Mouse (Mus musculus) bone marrow, adult 2 months (tissue): ENCODE results near the gene Emcn. TPM values are rescaled to one million over a fixed set of nuclear protein-coding genes. Genes with fewer than 3 reads are reported as not detected.

ENCODE experiments used
- H3K27ac ChIP-seq: fragments of 200-500 bp; 2 replicates; pipeline ENCODE4 v1.5.1; 2012; ENCODE audit warnings: low read depth, mild to moderate bottlenecking, control low read depth, inconsistent platforms, low read length; ENCODE audit not compliant: control insufficient read depth, poor library complexity, insufficient read depth
- H3K4me1 ChIP-seq: fragments of 200-500 bp; 2 replicates; pipeline ENCODE4 v1.6.1; 2011; ENCODE audit warnings: low read length; ENCODE audit not compliant: control insufficient read depth, insufficient read depth
- H3K4me3 ChIP-seq: fragments of 200-500 bp; replicated peaks from 2 replicates; pipeline ENCODE3; 2011; ENCODE audit warnings: mild to moderate bottlenecking, low read depth, low read length, control low read depth; ENCODE audit not compliant: control insufficient read depth
- CTCF ChIP-seq: fragments of 200-500 bp; IDR thresholded peaks from 2 replicates; pipeline ENCODE4 v1.5.1; 2011; ENCODE audit warnings: low read length, control low read depth; ENCODE audit not compliant: control insufficient read depth, insufficient read depth
- POLR2A ChIP-seq: fragments of 200-500 bp; IDR thresholded peaks from 2 replicates; pipeline ENCODE4 v1.6.1; 2011; ENCODE audit warnings: low read depth, mild to moderate bottlenecking, control low read depth, low read length, borderline replicate concordance; ENCODE audit not compliant: control insufficient read depth
- WGBS: fragments of 180-500 bp; shearing (Covaris S2); methylation state at CpG from one replicate; pipeline ENCODE4 v1.1.7; 2018; 5-methylcytosine and 5-hydroxymethylcytosine counted together
- polyA plus RNA-seq: library from polyadenylated mRNA; stranded (reverse); fragments of >200 nt; gene quantifications from 2 replicates; pipeline ENCODE4 v1.2.4, GENCODE M21; 2011; ENCODE audit warnings: low replicate concordance; ENCODE audit not compliant: missing spikeins, insufficient read depth, insufficient read length

Gene Emcn
- polyA plus RNA-seq, 1 experiment, result 1.5 TPM

DNA sequence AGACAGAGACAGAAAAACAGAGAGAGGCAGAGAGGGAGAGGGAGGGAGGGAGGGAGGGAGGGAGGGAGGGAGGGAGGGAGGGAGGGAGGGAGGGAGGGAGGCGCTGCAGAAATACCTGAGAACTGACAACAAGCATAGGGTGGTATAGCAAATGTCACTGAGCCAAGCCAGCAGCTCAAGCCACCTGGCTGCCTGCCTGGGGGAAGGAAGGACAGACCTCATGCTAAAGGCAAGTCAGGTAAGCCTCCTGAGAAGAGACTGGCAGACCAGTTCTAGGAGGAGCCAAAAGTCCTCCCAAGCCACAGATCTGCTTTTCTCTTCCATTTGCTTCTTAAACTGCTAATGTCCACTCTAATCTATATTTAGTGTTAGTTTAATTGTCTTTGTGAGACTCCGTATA, 22.5 kb upstream of the Emcn start:
- no peak overlapping the region for H3K27ac ChIP-seq
- no peaks in the 10 kb centered on the region for H3K4me1 ChIP-seq
- TF ChIP-seq CTCF, result no peak
- TF ChIP-seq POLR2A, result no peak
- 86% methylated on average over 1 of the region's 2 CpGs for WGBS
- H3K4me3 ChIP-seq, result no peak overlapping the region

GRCm38 (mm10) chr3:137319950-137320349, 20.9 kb upstream of the Emcn start:
- WGBS, result 43% methylated on average over 1 of the region's 1 CpGs
- Histone ChIP-seq H3K4me1 (no peaks in the 10 kb centered on the region), H3K4me3 (no peak overlapping the region), H3K27ac (no peak overlapping the region)
- TF ChIP-seq CTCF (no peak), POLR2A (no peak)

DNA sequence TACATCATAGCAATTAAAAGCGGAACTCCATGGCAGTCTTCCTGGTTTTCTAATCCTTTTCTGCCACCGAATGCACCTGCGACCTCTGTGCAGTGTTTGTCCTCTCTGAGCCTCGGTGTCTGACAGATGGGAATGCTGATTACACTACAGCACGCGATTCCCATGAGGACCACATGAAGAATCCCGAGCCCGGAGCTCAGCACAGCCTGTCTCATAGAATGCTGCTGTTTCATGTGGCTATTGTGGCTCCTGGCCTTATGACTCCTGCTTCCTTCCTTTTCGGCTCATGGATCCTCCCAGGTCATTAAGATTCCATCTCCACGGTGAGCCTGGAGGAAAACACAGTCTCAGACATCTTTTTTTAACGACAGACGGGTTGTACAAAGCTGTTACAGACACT, 18.6 kb upstream of the Emcn start:
- no peak overlapping the region for H3K4me3 ChIP-seq
- no peak overlapping the region for H3K27ac ChIP-seq
- no peaks in the 10 kb centered on the region for H3K4me1 ChIP-seq
- WGBS, result 62% methylated on average over 12 of the region's 12 CpGs
- TF ChIP-seq CTCF (no peak), POLR2A (no peak)

- H3K27ac ChIP-seq, result no peak overlapping the region
- H3K4me3 ChIP-seq, result no peak overlapping the region
- TF ChIP-seq CTCF (no peak), POLR2A (no peak)
- no peaks in the 10 kb centered on the region for H3K4me1 ChIP-seq
- WGBS, result 77% methylated on average over 9 of the region's 9 CpGs
Observed at GRCm38 (mm10) chr3:137329898-137330297, 11.0 kb upstream of the Emcn start.

DNA sequence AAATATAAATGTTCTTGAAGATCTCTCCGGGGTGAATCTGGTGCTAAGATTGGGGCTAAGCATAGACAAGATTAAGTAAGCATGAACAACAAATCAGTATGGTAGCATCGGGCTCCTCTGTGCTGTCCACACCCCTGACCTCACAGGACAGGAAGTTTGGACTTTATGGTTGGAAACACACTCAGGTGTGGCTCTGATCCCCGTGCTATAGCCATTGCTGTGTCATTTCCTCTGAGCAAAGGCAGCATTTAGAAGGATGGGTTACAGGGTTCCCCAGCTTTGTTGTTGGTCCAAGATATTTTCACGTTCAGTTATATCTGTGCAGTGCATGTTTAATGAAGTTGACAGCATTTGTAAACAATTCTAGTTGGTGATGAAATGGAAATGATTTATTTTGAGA, 9.9 kb upstream of the Emcn start:
- Histone ChIP-seq H3K4me3 (no peak overlapping the region), H3K27ac (no peak overlapping the region), H3K4me1 (no peaks in the 10 kb centered on the region)
- TF ChIP-seq CTCF (no peak), POLR2A (no peak)
- 30% methylated on average over 4 of the region's 4 CpGs for WGBS

- Histone ChIP-seq H3K4me1 (no peaks in the 10 kb centered on the region), H3K27ac (no peak overlapping the region), H3K4me3 (no peak overlapping the region)
- 73% methylated on average over 4 of the region's 4 CpGs for WGBS
- TF ChIP-seq CTCF (no peak), POLR2A (no peak)
Observed at GRCm38 (mm10) chr3:137332531-137332930, 8.3 kb upstream of the Emcn start.

GRCm38 (mm10) chr3:137335957-137336356, 4.9 kb upstream of the Emcn start:
- Histone ChIP-seq H3K4me3 (no peak overlapping the region), H3K27ac (no peak overlapping the region), H3K4me1 (no peaks in the 10 kb centered on the region)
- WGBS, result 85% methylated on average over 4 of the region's 4 CpGs
- TF ChIP-seq POLR2A (no peak), CTCF (no peak)

GRCm38 (mm10) chr3:137343446-137343845, 2.6 kb downstream of the Emcn start:
- WGBS, result 18% methylated on average over 5 of the region's 5 CpGs
- no peak overlapping the region for H3K4me3 ChIP-seq
- no peak overlapping the region for H3K27ac ChIP-seq
- no peaks in the 10 kb centered on the region for H3K4me1 ChIP-seq
- TF ChIP-seq CTCF (no peak), POLR2A (no peak)

GRCm38 (mm10) chr3:137351882-137352281, 11.0 kb downstream of the Emcn start:
- 81% methylated on average over 5 of the region's 5 CpGs for WGBS
- TF ChIP-seq CTCF, result no peak
- TF ChIP-seq POLR2A, result no peak
- no peak overlapping the region for H3K27ac ChIP-seq
- H3K4me1 ChIP-seq, result no peaks in the 10 kb centered on the region
- H3K4me3 ChIP-seq, result no peak overlapping the region

DNA sequence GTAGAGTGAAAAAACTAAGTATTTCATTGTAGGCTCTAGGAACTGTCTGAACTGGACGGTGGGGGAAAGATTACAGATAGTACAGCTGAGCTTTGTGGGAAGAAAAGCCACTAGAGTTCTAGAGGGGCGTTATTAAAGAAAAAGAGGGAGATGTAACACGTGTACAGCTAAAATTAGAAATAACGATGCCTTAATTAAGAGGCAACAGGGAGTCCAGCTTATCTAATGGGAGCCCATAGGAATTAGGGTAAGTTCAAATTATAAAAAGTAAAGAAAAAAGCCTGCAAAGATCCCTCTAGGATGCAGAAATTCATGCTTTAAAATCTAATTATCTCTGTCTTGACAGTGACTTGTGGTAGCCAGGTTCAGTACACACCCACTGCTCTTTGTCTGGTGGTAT, 15.8 kb downstream of the Emcn start:
- H3K4me3 ChIP-seq, result no peak overlapping the region
- 75% methylated on average over 4 of the region's 4 CpGs for WGBS

More for the DNA sequence above, 15.8 kb downstream of the Emcn start:
- Histone ChIP-seq H3K27ac (no peak overlapping the region), H3K4me1 (no peaks in the 10 kb centered on the region)
- no peak for TF ChIP-seq CTCF
- TF ChIP-seq POLR2A, result no peak
